Mouse (Mus musculus) right cerebral cortex, postnatal 4 days (tissue): ENCODE data around the gene Wasl.

Source experiments
- DNase-seq: peaks from one replicate; pipeline ENCODE4 v3.0.0-alpha.2; 2022

Gene Wasl

DNA sequence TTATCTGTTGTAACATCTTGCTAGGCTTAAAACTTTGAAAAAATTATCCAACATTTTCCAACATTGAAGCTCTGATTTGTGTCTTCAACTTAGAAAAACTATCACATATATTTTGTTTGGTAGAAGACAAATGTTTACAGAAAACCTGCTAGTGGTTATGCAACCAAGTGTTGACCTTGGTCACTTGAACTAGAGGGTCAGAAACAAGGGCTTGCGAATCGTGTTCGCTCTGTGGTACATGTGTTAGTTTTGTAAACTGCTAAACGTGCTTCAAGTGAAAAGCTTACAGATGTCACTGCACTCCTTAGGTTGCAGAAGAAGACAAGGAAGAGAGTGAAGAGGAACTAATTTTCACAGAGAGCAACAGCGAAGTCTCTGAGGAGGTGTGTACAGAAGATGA is 61.8 kb downstream of the Wasl start:
- DNase-seq: no peak

DNA sequence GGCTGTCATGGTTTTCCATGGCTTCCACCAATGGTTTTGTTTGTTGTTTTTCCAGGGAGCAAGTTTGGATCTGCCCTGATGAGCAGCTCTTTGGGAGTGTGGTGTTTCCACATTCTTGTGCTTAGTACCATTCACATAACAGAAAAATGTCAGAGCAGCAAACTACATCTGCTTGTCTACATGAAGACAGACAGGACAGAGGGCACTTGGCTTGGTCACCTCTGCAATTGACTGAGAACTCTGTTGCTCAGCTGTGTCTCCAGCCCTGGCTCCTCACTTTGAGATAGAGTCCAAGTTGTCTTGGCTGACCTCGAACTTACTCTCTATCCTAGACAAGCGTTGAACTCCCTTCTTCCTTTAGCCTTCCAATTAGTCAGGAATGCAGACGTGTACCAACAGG is 62.5 kb downstream of the Wasl start:
- no peak for DNase-seq

DNA sequence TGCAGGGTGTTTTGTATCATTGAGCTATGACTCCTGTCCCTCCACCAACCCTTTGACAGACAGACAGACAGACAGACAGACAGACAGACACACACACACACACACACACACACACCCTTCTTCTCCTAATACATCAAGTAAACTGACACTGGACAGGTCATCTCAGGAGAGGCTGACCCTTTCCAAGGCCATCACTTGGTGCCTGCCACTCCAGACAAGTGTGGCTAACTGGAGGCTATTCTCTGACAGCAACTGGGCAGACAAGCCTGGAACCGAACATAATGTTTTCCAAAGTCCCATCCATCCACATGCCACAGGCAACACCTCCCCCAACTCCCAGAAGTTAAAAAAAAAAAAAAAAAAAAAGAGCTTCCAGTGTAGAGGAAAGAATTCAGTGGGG is 63.1 kb downstream of the Wasl start:
- DNase-seq: no peak

DNA sequence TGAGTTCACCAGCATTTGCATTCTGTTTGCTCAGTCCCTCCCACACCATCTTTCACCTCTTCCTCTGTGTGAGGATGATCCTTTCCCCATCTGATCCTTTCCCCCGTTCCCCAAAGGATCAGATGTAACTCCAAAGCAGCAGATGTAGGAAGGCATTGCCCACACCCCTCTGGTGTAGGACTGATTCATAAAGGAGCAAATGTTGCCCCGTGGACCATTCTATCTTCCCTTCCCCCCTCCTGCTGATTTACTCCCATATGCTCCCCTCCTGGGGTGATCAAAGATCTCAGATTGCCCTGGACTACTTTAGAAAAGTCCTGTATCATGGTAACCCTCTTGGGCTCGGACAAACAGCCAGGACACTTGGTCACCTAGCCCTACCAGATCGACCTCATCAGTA is 64.1 kb downstream of the Wasl start:
- no peak for DNase-seq

DNA sequence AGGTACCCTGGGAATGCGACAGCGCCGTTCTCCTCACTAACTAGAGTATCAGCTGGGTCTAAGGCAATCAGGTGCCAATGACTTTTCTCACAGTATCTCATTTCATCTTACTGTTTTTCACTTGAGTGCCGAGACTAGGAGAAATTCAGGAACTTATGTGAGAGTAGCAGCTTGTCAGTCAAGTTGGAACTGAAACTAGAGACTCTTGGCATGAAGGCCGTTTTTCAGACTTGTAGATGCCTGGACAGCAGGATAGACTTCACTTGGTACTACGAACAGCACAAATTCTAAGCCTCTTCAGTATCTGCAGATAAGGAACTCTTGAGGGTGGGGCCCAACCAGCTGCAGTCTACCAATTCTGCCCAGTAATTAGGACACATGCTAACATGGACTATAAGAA is 64.7 kb downstream of the Wasl start:
- DNase-seq: no peak

DNA sequence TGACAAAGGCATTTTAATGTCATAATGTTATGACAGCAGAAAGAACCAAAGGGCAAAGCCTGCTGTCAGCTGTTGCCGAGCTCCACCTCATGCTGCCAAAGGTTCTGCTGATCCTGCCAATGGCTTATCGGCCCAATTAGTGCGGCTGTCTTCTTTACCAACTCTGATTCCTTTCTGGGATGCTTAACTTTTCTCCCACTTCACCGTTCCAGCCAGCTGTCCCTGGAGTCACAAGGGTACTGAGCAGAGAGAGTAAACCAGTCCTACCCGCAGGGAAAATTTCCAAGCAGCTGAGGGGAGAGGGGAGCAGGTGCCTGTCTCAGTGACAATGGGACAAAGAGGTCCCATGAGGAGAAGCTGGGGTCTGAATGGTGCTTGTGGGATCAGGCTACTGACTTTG is 65.2 kb downstream of the Wasl start:
- DNase-seq: no peak

DNA sequence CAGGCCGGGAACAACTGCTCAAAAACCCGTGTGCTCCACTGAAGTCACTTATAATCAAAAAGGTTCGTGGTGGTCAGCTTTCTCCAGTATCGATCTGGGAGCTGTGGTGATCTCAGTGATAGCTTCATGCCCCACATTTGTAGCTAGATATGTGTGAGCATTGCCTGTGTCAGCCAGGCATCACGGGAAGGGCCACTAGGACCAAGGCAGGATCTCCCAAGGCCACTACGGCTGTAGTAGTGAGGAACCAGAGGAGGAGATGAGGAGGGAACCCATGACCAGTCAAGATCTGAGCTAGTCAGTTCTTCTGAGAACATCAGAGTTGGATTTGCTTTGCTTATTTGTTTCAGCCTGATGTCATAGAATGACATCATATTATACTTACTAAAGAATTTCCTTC is 65.6 kb downstream of the Wasl start:
- DNase-seq: no peak

DNA sequence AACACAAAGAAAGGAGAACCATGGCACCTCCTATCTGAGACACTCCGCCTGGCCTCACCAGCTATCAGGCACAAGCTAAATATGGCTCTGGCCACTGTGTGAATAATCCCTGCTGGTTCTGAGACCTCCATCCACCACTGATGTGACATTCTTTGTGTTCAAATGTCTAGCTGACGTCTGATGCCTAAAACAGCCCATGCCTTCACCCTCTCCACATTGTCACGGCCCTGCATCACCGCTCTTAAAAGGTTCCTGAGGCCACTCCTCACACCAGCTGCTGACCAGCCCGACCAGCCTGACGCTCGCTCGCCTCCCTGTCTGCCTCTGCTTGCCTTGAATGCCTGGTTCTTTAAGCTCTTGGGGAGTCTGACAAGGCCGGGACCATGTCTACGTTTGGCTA is 67.3 kb downstream of the Wasl start, which contains the start of gene Lmod2:
Gene Lmod2, plus strand, starts transcription at position 263 of the 400 bp plus-strand sequence.
- no peak for DNase-seq

DNA sequence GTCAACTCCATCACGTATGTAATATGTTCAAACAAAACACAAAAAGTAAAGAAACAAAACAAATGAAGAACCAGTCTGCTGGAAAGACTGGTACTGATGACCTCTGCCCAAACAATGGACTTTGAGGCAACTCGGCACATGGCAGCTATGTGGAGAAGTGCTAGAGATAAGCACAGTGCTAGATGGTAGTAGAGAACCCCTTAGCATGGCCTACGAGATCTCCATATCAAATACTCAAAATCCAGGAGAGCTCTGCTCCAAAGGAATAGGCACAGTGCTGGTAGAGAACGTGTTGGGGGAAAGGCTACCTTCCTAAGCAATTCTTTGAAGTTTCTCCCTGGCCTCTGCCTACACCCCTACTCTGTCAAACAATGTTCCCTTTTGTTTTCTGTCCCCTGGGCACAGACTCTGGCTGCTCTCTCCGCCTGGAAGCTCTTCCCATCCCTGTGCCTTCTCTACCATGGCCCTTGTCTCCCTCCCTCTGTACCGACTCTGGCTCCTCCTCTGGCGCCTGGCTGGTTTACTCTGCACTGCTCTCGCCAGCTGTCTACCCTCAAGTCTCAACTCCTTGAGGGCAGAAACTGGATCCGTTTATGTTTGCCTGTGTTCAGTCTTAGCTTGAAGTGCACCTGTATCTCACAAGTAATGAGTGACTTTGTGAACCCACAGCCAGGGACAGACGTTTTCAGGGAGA is 73.1 kb downstream of the Wasl start:
- DNase-seq: no peak

DNA sequence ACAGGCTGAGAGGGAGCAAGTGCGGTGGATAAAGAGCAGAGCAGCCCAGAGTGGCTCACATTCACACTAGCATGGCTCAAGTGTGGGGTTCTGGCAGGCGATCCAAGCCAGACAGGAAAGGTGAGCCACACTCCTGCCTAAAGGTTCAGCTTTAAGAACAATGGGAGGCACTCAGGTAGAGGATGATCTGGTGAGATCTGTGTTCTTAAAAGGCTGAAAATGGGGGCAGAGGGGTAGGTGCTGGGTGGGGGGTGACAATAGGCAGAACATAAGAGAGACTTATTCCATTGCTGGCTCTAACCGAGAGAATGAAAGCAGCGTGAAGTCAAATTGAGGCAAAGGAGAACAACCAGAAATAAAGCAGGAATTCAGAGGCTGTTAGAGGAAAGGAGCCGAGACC is 74.5 kb downstream of the Wasl start:
- no peak for DNase-seq

DNA sequence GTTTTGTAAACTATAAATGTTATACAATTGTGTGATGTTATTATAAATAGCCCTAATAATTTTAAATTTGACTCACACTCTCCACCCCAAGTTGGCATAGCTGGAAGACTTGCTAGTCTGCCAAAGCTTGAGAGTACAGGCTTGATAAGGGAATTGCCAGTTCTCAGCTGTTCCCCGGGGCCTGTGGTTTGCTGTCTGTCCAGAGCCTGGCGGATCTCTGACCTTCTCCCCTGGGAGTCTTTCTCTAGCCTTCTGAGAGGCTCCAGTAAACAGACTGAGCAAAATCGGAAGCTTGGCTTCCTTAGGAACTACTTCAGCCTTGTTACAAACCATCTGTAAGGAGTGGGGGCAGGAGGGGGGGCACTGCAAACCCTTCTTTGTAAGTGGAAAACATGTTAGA is 77.9 kb downstream of the Wasl start:
- DNase-seq: no peak

DNA sequence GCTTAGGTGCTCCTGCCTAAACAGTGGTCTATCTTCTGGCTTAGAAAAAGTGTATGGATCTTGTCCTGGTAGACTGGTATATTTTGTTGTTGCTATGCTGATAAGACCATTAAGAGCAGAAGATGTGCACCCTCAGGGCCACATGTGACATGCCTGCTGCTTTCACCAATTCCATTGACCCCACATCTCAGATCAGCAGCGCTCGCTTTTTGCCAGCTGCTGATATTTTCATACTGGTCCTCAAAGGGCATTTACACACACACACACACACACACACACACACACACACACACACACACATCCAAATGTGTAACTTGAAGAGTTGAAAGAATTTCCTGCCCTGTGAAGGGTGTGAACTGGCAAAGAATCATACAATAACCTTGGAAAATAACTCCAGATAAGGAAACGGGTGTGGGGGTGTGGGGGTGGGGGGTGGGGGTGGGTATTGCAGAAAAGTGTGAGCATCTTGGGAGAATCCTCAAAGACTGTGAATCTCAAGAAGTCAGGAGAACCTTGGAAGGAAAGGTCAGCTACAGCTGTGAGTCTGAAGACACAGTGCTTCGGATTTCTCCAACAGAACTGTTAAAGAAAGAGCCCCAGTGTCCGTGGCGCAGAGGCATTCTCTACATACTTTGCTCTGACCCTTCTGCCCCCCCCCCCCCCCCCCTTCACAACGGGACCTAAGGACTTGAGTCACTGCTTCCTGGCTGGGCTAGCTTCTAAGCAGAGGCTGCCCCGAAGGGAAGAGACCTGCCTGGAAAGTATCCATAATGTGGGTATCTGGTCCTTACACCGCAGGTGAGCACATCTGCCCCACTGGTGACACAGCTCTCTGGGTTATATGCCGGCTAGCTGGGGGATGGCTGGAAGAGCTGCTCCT is 79.1 kb downstream of the Wasl start:
- no peak for DNase-seq

DNA sequence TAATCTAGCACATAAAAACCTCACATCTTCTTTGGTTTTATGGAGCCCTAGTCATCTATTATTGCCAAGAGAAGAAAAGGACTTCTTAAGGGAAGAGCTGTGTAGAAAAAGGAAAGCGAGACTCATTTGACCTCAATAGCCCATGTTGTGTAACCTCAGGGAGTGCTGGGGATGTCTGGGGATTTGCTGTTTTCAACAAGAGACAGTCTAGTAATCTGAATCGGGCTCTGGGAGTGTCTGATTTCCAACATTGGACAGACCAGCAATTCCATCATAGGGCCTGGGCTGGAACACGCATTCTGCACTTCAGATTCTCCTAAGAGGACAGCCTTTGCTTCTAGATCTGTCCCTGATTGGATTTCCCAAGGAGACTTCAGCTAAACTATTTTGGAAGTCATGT is 81.4 kb downstream of the Wasl start:
- DNase-seq: no peak

DNA sequence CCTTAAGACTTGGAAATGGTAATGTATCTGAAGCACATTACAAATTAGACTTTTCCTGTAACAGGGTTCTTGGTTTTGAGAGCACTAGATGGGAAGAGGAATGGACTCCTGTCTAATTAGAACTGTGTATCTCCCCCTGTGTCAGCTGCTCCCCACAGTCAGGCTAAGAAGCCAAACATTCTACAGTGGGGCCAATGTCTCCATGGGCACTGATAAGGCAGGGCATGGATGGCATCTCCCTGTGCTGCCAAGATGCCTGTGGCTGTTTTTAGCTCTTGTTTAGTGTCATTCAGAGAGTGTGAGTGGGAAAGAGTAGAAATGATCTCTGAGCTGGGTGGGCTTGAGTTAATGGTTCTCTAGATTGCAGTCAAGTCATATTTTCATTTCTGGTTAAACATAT is 91.5 kb downstream of the Wasl start:
- no peak for DNase-seq

DNA sequence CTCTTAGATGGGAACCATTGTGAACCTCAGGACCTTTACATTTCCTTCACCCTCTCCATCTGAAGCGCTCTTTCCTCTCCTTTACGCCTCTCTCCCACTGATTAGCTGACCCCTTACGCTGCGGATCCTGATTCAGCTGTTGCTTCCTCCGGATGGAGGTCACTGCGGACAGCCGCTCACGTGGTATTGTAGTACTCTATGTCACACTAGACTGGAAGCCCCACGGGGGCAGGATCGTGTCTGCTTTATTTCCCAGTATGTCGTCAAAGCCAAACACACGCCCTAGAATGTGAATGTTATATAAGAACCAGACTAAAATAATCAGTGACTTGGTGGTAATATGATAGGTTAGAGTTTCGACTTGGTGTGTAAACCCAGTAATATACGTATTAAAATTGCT is 92.4 kb downstream of the Wasl start:
- DNase-seq: no peak

DNA sequence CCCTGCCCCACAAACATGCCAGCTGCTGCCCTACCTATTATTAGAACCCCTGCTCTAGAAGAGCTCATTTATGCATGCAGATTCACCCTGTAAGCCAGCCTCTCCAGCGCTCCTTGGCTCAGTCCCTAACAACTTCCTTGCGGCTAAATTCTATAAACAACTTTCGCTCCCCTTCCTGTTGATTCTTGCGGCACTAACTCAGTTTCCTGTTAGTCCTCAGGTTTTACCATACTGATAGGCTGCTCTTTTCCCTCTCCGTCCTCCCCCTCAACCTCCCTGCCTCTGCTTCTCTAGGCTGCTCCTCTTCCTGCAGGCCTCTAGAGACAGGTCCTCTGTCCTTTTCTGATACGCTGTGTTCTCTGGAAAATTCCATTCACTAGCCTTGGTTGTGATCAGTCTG is 93.7 kb downstream of the Wasl start:
- no peak for DNase-seq

DNA sequence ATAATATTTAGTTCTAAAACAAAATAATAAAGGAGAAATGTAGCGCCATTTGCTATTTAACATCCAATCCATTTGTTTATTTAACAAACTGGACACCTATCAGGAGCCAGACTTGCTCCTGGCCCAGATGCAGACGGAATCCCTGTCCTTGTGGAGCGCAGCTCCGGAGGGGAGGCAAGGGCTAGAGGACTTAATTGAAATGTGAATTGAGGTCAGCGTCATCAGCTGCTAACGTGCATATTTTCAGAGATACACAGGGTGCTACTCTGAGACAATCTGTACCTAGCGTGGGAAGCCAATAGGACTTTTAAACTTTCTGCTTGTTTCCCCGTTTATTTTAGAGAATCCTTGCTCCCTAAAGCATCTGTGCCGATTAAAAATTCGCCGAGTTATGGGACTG is 94.5 kb downstream of the Wasl start:
- no peak for DNase-seq

DNA sequence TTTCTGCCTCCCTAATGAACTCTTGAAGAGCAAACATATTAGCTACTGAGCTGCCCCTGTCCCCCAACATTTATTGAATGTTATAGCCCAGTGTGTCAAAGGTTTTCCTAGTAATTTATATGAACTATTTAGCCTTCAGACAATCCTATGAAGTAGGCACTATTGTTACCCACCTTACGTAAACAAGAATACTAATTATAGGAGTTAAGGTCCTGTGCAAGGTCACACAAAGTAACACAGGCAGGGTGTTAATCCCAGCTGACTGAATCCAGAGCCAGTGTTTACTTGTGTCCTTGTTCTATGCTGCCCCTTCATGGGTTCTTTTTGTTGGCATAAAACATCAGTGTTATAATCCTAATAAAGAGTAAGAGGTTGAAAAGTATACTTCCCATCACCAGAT is 95.1 kb downstream of the Wasl start:
- DNase-seq: no peak

DNA sequence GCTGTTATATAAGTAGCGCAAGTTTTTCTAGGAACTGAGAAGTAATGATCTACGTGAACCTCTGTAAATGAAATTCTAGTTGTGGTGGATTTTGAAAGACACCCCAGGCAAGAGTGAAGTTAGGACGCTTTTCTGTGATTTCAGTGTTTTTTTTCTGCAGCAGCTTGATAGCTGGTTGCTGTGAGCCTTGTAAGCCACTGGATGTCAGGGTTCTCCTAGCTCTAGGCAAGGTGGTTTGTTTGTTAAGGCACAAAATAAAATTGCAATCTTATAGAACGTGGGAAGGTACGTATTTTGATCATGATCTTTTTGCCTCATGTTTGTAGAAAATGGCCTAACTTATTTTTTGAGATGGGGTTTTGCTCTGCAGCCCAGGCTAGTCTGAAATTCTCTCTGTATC is 95.8 kb downstream of the Wasl start:
- DNase-seq: no peak

DNA sequence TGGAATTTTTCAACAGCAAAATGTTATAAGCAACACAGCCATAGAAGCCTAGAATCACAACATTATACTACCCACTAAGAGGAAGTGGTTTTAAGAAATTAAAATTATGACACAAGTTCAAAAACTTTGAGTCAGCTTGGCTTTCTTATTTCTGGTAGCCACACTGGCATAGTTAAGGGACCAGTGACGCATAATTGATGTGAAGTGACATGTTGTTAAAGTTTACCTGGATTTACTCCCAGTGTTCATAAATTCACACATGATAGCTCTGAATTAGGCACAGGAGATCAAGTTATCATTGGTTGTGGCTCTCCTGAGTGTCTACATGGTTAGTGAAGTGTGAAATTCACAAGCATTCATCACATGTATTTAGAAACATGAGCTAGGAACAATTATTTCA is 99.9 kb downstream of the Wasl start:
- no peak for DNase-seq

DNA sequence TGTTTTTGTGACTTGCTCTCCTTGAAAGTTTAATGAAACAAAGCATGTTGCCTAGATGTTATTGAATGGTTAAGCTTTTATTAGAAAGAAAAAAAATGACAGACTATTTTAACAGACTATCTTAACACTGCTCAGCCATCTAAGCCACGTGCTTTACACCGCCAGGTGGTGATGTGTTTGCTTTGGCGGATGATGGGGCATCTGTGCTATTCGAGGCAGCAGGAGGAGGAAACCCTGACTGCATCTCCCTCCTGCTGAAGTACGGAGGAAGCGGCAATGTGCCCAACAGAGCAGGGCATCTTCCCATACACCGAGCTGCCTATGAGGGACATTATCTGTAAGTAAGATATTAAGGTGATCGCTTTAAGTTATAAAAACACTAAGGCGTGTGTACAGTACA is 100.7 kb downstream of the Wasl start:
- no peak for DNase-seq
